Mouse (Mus musculus) frontal cortex, postnatal 25 days (tissue): ENCODE measurements around the gene Tgfbr3.

ENCODE experiments used
- DNase-seq, 2 experiments: peaks; one replicate each; pipeline ENCODE4 v3.0.0; 2022; ENCODE audit warnings: low spot score in 2 of 2

Tgfbr3 gene

DNA sequence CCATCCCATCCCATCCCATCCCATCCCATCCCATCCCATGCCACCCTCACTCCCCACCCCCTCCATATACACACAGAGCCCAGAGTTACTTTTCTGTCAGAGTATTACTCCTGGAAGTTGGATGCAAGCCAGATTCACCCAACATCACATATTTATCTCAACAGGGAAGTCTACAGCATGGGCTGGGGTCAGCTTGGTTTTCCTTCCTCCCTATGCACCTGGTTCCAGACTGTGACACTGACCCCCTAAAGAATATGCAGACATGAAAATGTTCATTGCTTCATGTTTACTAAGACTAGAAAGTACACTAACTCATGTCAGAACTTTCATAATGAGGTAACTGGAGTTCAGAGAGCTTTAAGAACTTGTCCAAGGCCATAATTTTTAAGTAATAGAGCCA, 142.0 kb downstream of the Tgfbr3 start:
- DNase-seq: no peak

DNA sequence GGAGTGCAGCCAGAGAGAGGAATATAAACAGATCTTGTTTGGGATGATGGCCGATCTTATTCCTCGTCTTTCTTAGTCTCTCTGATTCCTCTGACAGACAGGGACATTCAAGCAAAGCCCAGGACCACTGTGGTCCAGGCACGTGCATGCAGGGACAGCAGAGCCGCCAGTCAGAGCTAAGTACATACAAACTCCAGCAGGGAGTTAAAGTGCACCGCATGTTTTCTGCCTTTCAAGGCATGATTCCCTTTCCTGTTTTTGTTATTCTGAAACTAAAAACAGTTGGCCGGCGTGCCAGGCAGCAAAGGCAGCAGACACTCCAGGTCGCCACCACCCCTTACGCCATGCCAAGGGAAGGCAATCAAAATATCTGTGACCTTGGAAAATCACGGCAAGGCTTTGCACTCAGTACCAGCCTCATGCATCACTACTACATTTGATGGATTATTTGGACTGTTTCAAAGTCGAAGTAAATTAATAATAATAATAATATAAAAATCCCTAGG, 143.3 kb downstream of the Tgfbr3 start:
- DNase-seq: no peak

DNA sequence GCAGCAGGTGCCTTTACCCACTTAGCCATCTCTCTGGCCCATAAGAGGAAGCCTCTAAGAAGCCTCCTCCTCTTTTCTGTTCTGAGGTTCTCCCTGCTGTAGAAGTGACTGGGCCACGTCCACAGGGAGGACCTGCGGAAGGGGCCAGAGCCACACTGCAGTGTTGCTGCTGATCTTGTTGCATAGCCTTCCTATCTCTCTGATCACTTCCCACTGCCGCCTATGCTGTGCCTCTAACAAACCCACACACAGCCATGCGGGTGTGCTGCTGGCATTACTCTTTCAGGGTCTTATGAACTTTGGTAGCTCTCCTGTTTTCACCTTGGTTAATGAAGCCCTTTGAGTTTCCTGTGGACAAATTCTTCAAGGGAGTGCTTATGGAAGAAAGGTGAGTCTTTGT, 144.3 kb downstream of the Tgfbr3 start:
- no peak for DNase-seq

DNA sequence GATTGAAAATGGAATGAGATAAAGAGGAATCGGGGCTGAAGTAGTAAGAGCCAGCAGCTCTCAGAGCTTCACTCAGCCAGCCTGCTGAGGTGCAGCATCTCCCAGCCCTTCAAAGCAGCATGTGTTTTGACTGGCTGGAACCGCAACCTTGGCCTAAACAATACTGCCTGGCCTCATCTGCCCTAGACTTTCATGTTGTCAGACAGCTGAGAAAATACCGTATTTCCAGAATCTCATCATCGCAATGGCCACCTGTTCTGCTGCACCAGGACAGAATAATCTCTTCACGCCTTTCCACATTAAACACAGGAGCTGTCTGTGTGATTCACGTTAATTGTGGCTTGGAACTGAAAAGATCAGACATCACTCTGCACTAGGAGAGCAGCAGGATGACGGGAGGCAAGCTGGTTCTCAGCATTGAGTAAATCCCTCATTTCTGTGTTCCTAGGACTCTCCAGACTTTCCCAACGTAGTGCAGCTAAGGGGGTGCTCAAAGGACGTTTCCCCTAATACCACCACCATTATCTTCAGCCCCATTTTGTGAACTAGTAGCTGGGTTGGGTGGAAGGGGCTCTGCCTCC, 145.1 kb downstream of the Tgfbr3 start:
- no peak for DNase-seq

DNA sequence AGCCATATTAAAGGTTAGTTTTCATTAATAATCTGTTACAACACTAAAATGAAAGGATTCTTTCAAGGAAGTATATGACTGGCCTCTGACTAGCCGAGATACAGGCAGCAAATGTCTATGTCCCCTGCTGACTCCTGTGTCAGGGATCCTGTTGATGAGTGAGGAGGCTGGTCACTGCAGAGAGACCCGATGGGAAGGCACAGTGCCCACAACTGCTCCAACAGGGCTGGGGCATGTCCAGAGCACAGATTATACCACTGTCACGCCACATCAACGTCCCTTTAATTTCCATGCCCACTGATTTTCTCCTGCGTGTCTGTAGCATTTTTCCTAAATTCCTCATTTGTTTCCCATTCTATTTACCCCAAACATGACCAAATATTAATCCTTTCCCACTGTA, 146.0 kb downstream of the Tgfbr3 start:
- DNase-seq: no peak

DNA sequence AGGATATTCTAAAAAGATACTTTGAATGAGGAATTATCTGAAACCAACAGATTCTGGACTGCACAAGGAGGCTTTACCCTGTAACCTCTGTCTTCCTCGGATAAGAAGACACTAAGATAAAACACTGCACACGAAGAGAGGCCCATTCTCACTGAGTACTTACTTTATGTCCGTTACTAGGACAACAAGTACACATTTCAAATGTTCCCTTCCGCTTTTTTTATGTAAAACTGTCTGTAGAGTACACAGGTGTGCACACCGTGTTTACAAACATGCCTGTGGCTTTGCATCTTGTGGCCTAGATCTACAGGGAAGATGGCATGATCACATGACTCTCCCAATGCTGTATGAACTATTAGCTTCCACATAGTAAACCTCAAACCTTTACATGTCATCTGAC, 146.6 kb downstream of the Tgfbr3 start:
- DNase-seq: no peak

DNA sequence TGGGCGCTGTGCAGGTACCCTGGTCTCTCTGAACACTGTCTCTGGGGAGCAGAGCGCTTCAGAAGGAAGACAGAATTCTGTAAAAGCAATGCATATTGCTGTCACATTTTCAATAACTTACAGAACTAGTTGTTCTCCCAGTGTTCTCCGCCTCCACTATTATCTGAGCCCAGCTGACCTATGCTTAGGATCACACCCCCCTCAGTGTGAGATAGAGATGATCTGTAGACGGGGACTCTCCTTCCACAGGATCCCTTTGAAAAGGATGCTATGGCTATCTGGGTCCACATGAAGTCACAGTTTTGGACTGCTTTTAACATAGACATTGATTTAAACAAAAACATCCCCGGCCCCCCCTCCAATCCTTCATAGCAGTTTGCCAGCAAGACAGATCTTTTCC, 148.1 kb downstream of the Tgfbr3 start:
- no peak for DNase-seq

DNA sequence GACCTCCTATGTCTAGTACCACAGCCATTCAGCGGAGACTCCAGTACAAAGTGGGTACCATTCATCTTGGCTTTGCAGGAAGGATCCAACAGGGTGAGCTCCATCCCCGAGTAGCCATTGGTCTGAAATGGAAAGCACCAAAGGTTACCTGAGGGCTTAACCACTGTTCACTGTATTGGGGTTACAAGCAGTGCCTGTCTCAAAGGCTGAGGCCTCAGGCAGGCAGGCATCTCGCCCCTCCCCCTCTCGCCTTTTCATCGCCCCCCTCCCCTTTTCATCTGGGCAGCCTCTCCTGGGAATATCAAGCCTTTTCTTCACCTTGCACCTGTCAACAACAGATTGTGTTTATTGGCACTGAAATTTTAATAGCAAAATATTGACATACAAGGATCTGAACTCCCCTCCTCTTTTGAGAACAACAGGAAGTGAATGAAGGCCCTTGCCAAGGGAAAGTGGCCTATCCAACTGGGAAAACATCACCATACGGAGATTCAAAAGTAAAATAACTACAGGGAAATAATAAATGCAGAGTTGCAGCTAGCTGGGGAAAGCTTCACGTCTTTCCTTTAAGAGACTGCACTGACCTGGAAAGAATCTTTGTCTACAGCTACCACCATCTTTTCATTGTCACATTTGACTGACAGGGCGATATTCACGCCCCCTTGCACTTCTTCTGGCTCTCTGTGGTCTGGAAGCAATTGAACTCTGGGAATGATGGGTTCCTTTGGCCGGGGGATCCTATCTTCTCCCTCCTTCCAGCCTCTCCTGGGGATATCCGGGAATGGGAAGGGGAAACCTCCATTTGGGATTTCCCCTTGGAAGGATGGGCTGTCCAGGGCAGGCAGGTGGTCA, 149.4 kb downstream of the Tgfbr3 start:
- DNase-seq: no peak

DNA sequence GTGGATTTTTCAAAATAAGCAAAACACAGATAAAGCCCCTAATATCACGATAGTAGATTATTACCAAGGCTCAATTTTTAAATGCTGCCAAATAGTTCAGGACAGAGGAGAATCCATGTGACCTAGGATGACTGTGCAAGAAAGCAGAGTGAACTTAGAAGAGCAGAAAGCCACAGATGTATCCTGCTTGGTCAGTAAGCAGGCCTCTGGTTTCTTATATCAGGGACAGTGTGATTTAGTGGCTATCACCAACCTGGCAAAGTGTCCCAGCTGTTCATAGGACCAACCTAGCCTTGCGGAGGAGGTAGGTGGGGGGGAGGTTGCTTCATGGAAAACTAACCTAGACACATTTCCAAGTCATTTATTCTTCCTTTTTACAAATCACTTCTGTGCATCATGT, 156.1 kb downstream of the Tgfbr3 start:
- DNase-seq: no peak

GRCm38 (mm10) chr5:107132231-107132630, 157.2 kb downstream of the Tgfbr3 start:
- no peak for DNase-seq

DNA sequence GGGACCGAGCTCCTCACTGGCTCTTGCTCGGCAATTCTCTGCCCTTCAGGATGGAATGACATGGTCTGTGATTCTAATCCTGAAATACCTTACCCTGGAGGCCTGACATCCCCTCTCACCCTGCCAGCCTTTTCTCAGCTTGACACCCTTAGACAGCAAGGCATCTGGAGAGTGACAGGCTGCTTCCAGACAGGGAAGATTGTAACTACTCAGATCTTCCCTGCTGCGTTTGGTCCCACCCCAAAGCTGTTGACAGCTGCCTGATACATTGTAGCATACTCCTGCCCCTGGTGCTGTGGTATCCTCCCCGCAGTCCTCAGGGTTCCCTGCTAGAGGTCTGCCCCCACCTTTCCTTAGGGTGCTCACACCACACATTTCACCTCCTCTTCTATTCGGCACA, 160.1 kb downstream of the Tgfbr3 start:
- DNase-seq: no peak

- DNase-seq: no peak
Observed at GRCm38 (mm10) chr5:107126561-107126960, 162.9 kb downstream of the Tgfbr3 start.

DNA sequence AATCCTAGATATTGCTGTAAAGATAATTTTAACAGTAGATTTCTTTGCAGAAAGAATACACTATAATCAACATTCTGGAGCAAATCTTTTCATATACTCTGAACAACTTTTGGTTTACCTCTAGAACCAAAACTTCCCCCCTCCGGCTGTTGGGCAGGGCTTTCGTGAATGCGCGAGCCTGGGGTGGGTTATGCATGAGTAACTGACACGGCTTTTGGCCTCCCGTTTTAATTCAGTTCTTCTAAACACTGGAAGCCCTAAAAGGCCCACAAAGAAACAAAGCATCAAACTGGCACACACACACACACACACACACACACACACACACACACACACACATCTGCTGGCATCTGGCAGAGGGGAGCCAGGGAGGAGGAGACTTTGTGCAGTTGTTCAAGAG, 164.3 kb downstream of the Tgfbr3 start:
- no peak for DNase-seq

DNA sequence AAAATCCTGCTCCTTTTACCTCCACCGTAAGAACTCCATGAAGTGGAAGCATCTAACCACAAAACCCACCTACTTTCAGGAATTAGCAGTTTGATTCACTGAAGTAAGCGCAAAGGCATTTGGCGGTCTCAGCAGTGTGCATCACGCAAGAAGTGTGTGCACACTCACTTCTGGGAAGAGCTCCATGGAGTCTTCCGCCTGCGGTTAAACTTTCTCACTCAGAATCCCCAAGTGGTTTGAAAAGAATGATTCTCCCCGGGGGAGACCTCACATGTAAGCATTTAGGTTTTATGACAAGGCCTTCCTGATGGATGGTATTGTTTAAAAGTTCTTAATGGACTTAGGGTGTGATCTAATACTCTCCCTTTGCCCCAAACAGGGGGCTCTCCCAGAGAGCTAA, 164.9 kb downstream of the Tgfbr3 start:
- no peak for DNase-seq

- DNase-seq: no peak
Observed at GRCm38 (mm10) chr5:107122622-107123021, 166.8 kb downstream of the Tgfbr3 start.

GRCm38 (mm10) chr5:107121086-107121485, 168.3 kb downstream of the Tgfbr3 start:
- no peak for DNase-seq

- no peak for DNase-seq
Observed at GRCm38 (mm10) chr5:107120624-107121023, 168.8 kb downstream of the Tgfbr3 start.

- DNase-seq: no peak
Observed at GRCm38 (mm10) chr5:107119896-107120295, 169.5 kb downstream of the Tgfbr3 start.

GRCm38 (mm10) chr5:107116821-107117220, 172.6 kb downstream of the Tgfbr3 start:
- DNase-seq: no peak

DNA sequence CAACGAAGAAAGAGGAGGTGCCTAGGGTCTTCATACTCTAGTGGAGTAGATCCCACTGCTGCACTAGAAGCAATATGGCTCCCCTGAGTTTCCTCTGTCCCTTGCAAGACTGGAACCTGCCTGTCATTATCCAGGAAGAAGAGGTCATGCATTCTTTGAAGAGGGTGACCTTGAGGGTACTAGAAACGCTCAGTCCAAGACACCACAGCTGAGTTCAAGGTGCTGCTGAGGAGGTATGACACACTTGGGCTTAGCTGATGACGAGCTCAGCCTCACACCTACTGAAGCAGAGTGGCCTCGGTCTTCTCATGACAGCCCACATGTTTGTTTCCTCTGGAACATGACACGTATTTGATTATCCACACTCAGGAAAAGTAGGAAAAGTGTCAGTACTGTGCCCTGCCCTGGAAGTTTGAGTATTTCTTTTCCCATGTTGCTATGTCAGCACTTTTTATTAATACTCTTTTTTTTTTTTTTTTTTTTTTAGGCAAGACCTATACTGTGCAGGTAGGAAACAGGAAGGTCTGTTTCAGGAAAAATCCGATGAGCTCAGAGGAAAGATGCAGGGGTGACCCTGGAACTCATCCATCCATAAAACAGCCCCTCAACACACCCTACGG, 176.7 kb downstream of the Tgfbr3 start:
- no peak for DNase-seq

DNA sequence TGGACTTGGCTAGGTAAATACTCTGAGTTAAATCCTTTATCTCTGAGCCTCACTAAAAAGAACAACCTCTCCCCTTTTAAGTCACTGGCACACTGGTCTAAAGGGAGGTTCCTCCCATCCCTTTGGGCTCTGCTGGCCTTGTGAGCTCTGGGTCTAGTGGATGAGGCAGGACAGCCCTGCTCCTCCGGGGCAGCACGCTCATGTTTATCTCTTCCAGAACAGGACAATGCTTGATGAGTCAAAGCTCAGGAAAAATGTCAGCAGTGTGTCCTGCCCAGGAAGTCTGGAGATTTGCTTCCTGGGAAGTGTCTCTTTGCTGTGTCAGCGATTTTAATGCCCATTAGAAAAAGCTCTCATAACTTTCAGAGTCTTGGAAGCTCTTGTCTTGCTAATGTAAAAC, 177.6 kb downstream of the Tgfbr3 start:
- no peak for DNase-seq

GRCm38 (mm10) chr5:107110880-107111520, 178.4 kb downstream of the Tgfbr3 start:
- peak in 1 of 2 experiments; percentile 27 for DNase-seq
